In the genomic region with DNA sequence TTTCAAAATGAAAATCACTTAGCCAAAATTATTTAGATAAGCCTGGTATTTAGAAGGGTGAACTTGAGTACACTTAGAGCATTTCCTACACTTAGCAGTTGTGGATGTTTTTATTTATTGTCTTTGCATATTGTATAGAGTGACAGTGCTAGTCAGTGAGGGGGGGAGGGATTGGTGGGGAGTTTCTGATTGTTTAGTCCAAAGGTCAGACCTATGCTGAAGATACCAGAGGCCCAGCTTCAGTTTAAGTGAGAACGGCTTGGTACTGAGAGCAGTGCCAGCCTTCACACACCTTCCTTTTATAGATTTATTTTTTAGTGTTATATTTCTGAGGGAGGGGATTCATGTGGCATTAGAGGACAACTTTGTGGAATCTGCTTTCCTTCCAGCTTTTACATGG, we compare ENCODE assay signal across 18 mouse cellular contexts.
A peak's percentile ranks its signal among the peaks of the same experiment; 100 is the strongest.
DNase-seq lines count a peak whose midpoint lies in the region; ATAC-seq and TF ChIP-seq lines count a peak whose summit lies in the region.
"Had no signal": no experiment of that assay in that cellular context is flagged by ENCODE, and none has a peak within 500 bp of the region (broad histone marks: within the 10 kb centered on the region; RNA-seq: fewer than 3 reads in every experiment).

No protein-coding gene starts in this region.

- no peaks in the 10 kb centered on the region for H3K36me3 ChIP-seq in heart, embryonic 10.5 days
- no peaks in the 10 kb centered on the region for H3K36me3 ChIP-seq in liver, adult 2 months (ENCODE audit: control insufficient read depth, insufficient read depth, low read length)
- H3K36me3 ChIP-seq in intestine, embryonic 15.5 days: no peaks in the 10 kb centered on the region
- H3K36me3 ChIP-seq in liver, postnatal 0 days (replicated peaks; ENCODE audit: insufficient read depth, low read length): no peaks in the 10 kb centered on the region
- H3K36me3 ChIP-seq: hindbrain, embryonic 15.5 days had no signal

- no peaks in the 10 kb centered on the region for H3K27me3 ChIP-seq in heart, embryonic 10.5 days (ENCODE audit: insufficient read depth, poor library complexity, severe bottlenecking)
- H3K27me3 ChIP-seq in liver, adult 2 months (ENCODE audit: control insufficient read depth, insufficient read depth, low read length): no peaks in the 10 kb centered on the region
- H3K27me3 ChIP-seq in intestine, embryonic 15.5 days (replicated peaks): no peaks in the 10 kb centered on the region
- H3K27me3 ChIP-seq in liver, postnatal 0 days (ENCODE audit: insufficient read depth, low read length): no peaks in the 10 kb centered on the region
- H3K27me3 ChIP-seq: hindbrain, embryonic 15.5 days had no signal

- no peak for TF ChIP-seq POLR2A in liver, adult 2 months (IDR thresholded peaks at IDR 0.05; ENCODE audit: extremely low read depth, insufficient read depth, low read length)

- TF ChIP-seq CTCF in liver, adult 2 months (IDR thresholded peaks at IDR 0.05; ENCODE audit: low read depth, low read length): no peak
- no peak for TF ChIP-seq CTCF in liver, postnatal 0 days (IDR thresholded peaks at IDR 0.05; ENCODE audit: low read depth)

- peak overlapping the region; percentile 84 for H3K27ac ChIP-seq in heart, embryonic 10.5 days
- H3K27ac ChIP-seq in liver, adult 2 months (replicated peaks; ENCODE audit: insufficient read depth, low read depth, low read length): peak overlapping the region; percentile 27; the same call in 1 of the 2 replicates
- 0 out of 2 replicates have a peak overlapping the region, but pooled peaks have one; percentile 67 for H3K27ac ChIP-seq in intestine, embryonic 15.5 days
- peak overlapping the region; percentile 100 for H3K27ac ChIP-seq in liver, postnatal 0 days (ENCODE audit: low read depth)
- H3K27ac ChIP-seq: hindbrain, embryonic 15.5 days had no signal

- peak overlapping the region; percentile 29; the same call in 1 of the 2 replicates for H3K4me3 ChIP-seq in heart, embryonic 10.5 days
- H3K4me3 ChIP-seq in liver, adult 2 months (ENCODE audit: insufficient read depth, low read depth, low read length): no peak overlapping the region
- no peak overlapping the region for H3K4me3 ChIP-seq in intestine, embryonic 15.5 days (replicated peaks)
- H3K4me3 ChIP-seq in liver, postnatal 0 days (ENCODE audit: low read depth, low read length): peak overlapping the region; percentile 96
- H3K4me3 ChIP-seq: hindbrain, embryonic 15.5 days had no signal

- no peak overlapping the region for H3K9ac ChIP-seq in liver, adult 2 months (ENCODE audit: low read depth, low read length)
- H3K9ac ChIP-seq in intestine, embryonic 15.5 days: no peak overlapping the region
- peak overlapping the region; percentile 51; the same call in 1 of the 2 replicates for H3K9ac ChIP-seq in liver, postnatal 0 days (replicated peaks)

- DNase-seq in heart, embryonic 10.5 days (ENCODE audit: low spot score): no peak
- no peak for DNase-seq in heart, postnatal 4 days
- peak; percentile 59 for DNase-seq in liver, adult 2 months (ENCODE audit: extremely low read depth, low read depth, low spot score)
- DNase-seq in liver: no peak
- no peak for DNase-seq in liver, postnatal 0 days
- DNase-seq in right cerebral cortex, postnatal 10 days (ENCODE audit: low spot score in 2 of 2): no peak
- DNase-seq in adrenal gland, postnatal 14 days: no peak
- DNase-seq: adrenal gland, adult 2 months; B cell, adult 2 months; cerebellum, adult 8-10 months; embryo, embryonic 11 days; kidney, postnatal 14 days; left cerebral cortex, postnatal 4 days; right cerebral cortex, adult 18-20 months; thymus, adult 2 months had no signal

- no peaks in the 10 kb centered on the region for H3K9me3 ChIP-seq in heart, embryonic 10.5 days
- no peaks in the 10 kb centered on the region for H3K9me3 ChIP-seq in intestine, embryonic 15.5 days
- no peaks in the 10 kb centered on the region for H3K9me3 ChIP-seq in liver, postnatal 0 days (ENCODE audit: low read length)
- H3K9me3 ChIP-seq: hindbrain, embryonic 15.5 days had no signal

- peaks cover 39% of the 10 kb centered on the region for H3K4me1 ChIP-seq in heart, embryonic 10.5 days
- H3K4me1 ChIP-seq in liver, adult 2 months (ENCODE audit: control insufficient read depth, insufficient read depth, low read length): peaks cover 18% of the 10 kb centered on the region
- peaks cover 8% of the 10 kb centered on the region; the same call in 1 of the 2 replicates for H3K4me1 ChIP-seq in intestine, embryonic 15.5 days (replicated peaks)
- H3K4me1 ChIP-seq in liver, postnatal 0 days (ENCODE audit: insufficient read depth): peaks cover 37% of the 10 kb centered on the region

- ATAC-seq in intestine, embryonic 15.5 days: no peak
- no peak for ATAC-seq in liver, postnatal 0 days
- ATAC-seq: lung, postnatal 0 days had no signal

- H3K4me2 ChIP-seq in intestine, embryonic 15.5 days (replicated peaks): peak overlapping the region; percentile 45
- peak overlapping the region; percentile 69 for H3K4me2 ChIP-seq in liver, postnatal 0 days (ENCODE audit: low read depth, low read length)
- H3K4me2 ChIP-seq: hindbrain, embryonic 15.5 days had no signal

- H3K79me2 ChIP-seq in liver, adult 2 months (ENCODE audit: control insufficient read depth, insufficient read depth, low read length): peaks cover 14% of the 10 kb centered on the region; the same call in 1 of the 2 replicates

- 65% methylated on average over 1 of the region's 1 CpGs for WGBS in heart, embryonic 10.5 days
- 19% methylated on average over 1 of the region's 1 CpGs for WGBS in liver, adult 2 months
- WGBS in intestine, embryonic 15.5 days: 61% methylated on average over 1 of the region's 1 CpGs
- whole genome bisulfite sequencing in liver, postnatal 0 days (ENCODE audit: insufficient replicate concordance): 47% methylated on average over 1 of the region's 1 CpGs

- no peak for TF ChIP-seq EP300 in liver, postnatal 0 days (IDR thresholded peaks at IDR 0.05; ENCODE audit: low read depth)

Comparison
In these comparisons a context has a peak if more than half of its experiments do, and no peak if none do; other contexts are left out.
1. H3K4me3 ChIP-seq: peak in heart, embryonic 10.5 days (single experiment) and liver, postnatal 0 days (single experiment); none in liver, adult 2 months (single experiment) and intestine, embryonic 15.5 days (single experiment).
2. H3K27ac ChIP-seq: peak in every context shown above with its lines; median percentile 100 in liver, postnatal 0 days; 84 in heart, embryonic 10.5 days; 67 in intestine, embryonic 15.5 days; 27 in liver, adult 2 months.